Mouse (Mus musculus) embryonic facial prominence, embryonic 13.5 days (tissue): ENCODE results near the gene 2010111I01Rik. TPM values are rescaled to one million over a fixed set of nuclear protein-coding genes. Genes with fewer than 3 reads are reported as not detected.

Experiments used
- ATAC-seq: fragments of 200-750 bp; cut with Nextera tagmentation; 2 replicates; pipeline ENCODE4 v1.8.0; 2017; ENCODE audit warnings: low read depth; ENCODE audit not compliant: insufficient number of reproducible peaks, insufficient read depth, low FRiP score, low TSS enrichment
- H3K27ac ChIP-seq: fragments of 300-500 bp; sonication (generic); 2 replicates; pipeline ENCODE4 v1.5.1; 2015; ENCODE audit warnings: moderate library complexity, mild to moderate bottlenecking, inconsistent platforms
- H3K27me3 ChIP-seq: fragments of 300-500 bp; sonication (generic); 2 replicates; pipeline ENCODE4 v1.6.1; 2015; ENCODE audit warnings: mild to moderate bottlenecking, inconsistent platforms
- H3K36me3 ChIP-seq: fragments of 300-500 bp; sonication (generic); 2 replicates; pipeline ENCODE4 v1.6.1; 2015; ENCODE audit warnings: mild to moderate bottlenecking, inconsistent platforms
- H3K4me1 ChIP-seq: fragments of 300-500 bp; sonication (generic); 2 replicates; pipeline ENCODE4 v1.6.1; 2015; ENCODE audit warnings: inconsistent platforms
- H3K4me2 ChIP-seq: fragments of 300-500 bp; sonication (generic); 2 replicates; pipeline ENCODE4 v1.6.1; 2015; ENCODE audit warnings: moderate library complexity, mild to moderate bottlenecking, inconsistent platforms
- H3K4me3 ChIP-seq: fragments of 300-500 bp; sonication (generic); 2 replicates; pipeline ENCODE4 v1.5.1; 2015; ENCODE audit warnings: mild to moderate bottlenecking, inconsistent platforms
- H3K9ac ChIP-seq: fragments of 300-500 bp; sonication (generic); 2 replicates; pipeline ENCODE4 v1.6.1; 2015; ENCODE audit warnings: mild to moderate bottlenecking, inconsistent platforms
- H3K9me3 ChIP-seq: fragments of 300-500 bp; sonication (generic); 2 replicates; pipeline ENCODE4 v1.6.1; 2016; ENCODE audit warnings: inconsistent platforms
- WGBS: fragments of 180-500 bp; shearing (Covaris S2); methylation state at CpG from one replicate; pipeline ENCODE4 v1.1.7; 2015; ENCODE audit warnings: mixed read lengths; 5-methylcytosine and 5-hydroxymethylcytosine counted together
- polyA plus RNA-seq: library from polyadenylated mRNA; unstranded; fragments of >200 nt; fragmentation: Nextera tagmentation; extraction: Ambion mirVana; gene quantifications from 2 replicates; pipeline ENCODE4 v1.2.1, GENCODE M21; 2015

Gene 2010111I01Rik
- polyA plus RNA-seq, 1 experiment from 2014 or later, result 254 TPM

GRCm38 (mm10) chr13:63330236-63330860 is 365.7 kb downstream of the 2010111I01Rik start:
- ATAC-seq, result no peak
- 40% methylated on average over 9 of the region's 9 CpGs for WGBS
- H3K27ac ChIP-seq, result peak overlapping the region; percentile 66
- no peaks in the 10 kb centered on the region for H3K27me3 ChIP-seq
- no peaks in the 10 kb centered on the region for H3K36me3 ChIP-seq
- no peak overlapping the region for H3K4me2 ChIP-seq
- no peak overlapping the region for H3K9ac ChIP-seq
- H3K9me3 ChIP-seq, result no peaks in the 10 kb centered on the region
- peaks cover 44% of the 10 kb centered on the region for H3K4me1 ChIP-seq
- no peak overlapping the region for H3K4me3 ChIP-seq

- no peak for ATAC-seq
- H3K4me3 ChIP-seq, result no peak overlapping the region
- H3K9ac ChIP-seq, result no peak overlapping the region
- H3K27ac ChIP-seq, result 0 out of 2 replicates have a peak overlapping the region, but pooled peaks have one; percentile 66
- H3K9me3 ChIP-seq, result no peaks in the 10 kb centered on the region
- WGBS, result 35% methylated on average over 4 of the region's 4 CpGs
- no peaks in the 10 kb centered on the region for H3K27me3 ChIP-seq
- H3K4me1 ChIP-seq, result peaks cover 51% of the 10 kb centered on the region
- H3K4me2 ChIP-seq, result no peak overlapping the region
- H3K36me3 ChIP-seq, result no peaks in the 10 kb centered on the region
Measured at GRCm38 (mm10) chr13:63331379-63331778, 366.7 kb downstream of the 2010111I01Rik start.

- Histone ChIP-seq H3K27ac (peak overlapping the region; percentile 75; the same call in 1 of the 2 replicates), H3K9ac (no peak overlapping the region), H3K27me3 (no peaks in the 10 kb centered on the region), H3K36me3 (no peaks in the 10 kb centered on the region), H3K4me1 (peaks cover 61% of the 10 kb centered on the region), H3K9me3 (no peaks in the 10 kb centered on the region), H3K4me3 (no peak overlapping the region), H3K4me2 (no peak overlapping the region)
- WGBS, result 28% methylated on average over 4 of the region's 4 CpGs
- no peak for ATAC-seq
Measured at GRCm38 (mm10) chr13:63332576-63333300, 368.0 kb downstream of the 2010111I01Rik start.

GRCm38 (mm10) chr13:63335421-63336134 is 370.9 kb downstream of the 2010111I01Rik start:
- Histone ChIP-seq H3K4me2 (no peak overlapping the region), H3K4me1 (peaks cover 50% of the 10 kb centered on the region), H3K9ac (no peak overlapping the region), H3K9me3 (no peaks in the 10 kb centered on the region), H3K36me3 (no peaks in the 10 kb centered on the region), H3K27ac (peak overlapping the region; percentile 60), H3K4me3 (no peak overlapping the region), H3K27me3 (no peaks in the 10 kb centered on the region)
- ATAC-seq, result no peak
- 39% methylated on average over 4 of the region's 4 CpGs for WGBS

- ATAC-seq, result 0 out of 2 replicates have a peak, but pooled peaks have one; percentile 23
- H3K4me2 ChIP-seq, result no peak overlapping the region
- no peak overlapping the region for H3K4me3 ChIP-seq
- WGBS, result 46% methylated on average over 7 of the region's 7 CpGs
- no peaks in the 10 kb centered on the region for H3K27me3 ChIP-seq
- no peaks in the 10 kb centered on the region for H3K9me3 ChIP-seq
- peak overlapping the region; percentile 60 for H3K27ac ChIP-seq
- H3K36me3 ChIP-seq, result no peaks in the 10 kb centered on the region
- peaks cover 44% of the 10 kb centered on the region for H3K4me1 ChIP-seq
- H3K9ac ChIP-seq, result no peak overlapping the region
Measured at GRCm38 (mm10) chr13:63336335-63336734, 371.6 kb downstream of the 2010111I01Rik start.

- no peak overlapping the region for H3K9ac ChIP-seq
- peaks cover 41% of the 10 kb centered on the region for H3K4me1 ChIP-seq
- 21% methylated on average over 8 of the region's 8 CpGs for WGBS
- no peaks in the 10 kb centered on the region for H3K27me3 ChIP-seq
- peak overlapping the region; percentile 20; the same call in 1 of the 2 replicates for H3K4me2 ChIP-seq
- no peak overlapping the region for H3K4me3 ChIP-seq
- peak overlapping the region; percentile 60; the same call in 1 of the 2 replicates for H3K27ac ChIP-seq
- no peaks in the 10 kb centered on the region for H3K36me3 ChIP-seq
- 0 out of 2 replicates have a peak, but pooled peaks have one; percentile 49 for ATAC-seq
- no peaks in the 10 kb centered on the region for H3K9me3 ChIP-seq
Measured at GRCm38 (mm10) chr13:63337239-63337960, 372.7 kb downstream of the 2010111I01Rik start.

GRCm38 (mm10) chr13:63339946-63340345 is 375.3 kb downstream of the 2010111I01Rik start:
- WGBS, result 74% methylated on average over 4 of the region's 4 CpGs
- Histone ChIP-seq H3K27ac (no peak overlapping the region), H3K36me3 (peaks cover 3% of the 10 kb centered on the region; the same call in 1 of the 2 replicates), H3K9ac (no peak overlapping the region), H3K4me2 (no peak overlapping the region), H3K4me1 (peaks cover 22% of the 10 kb centered on the region), H3K27me3 (no peaks in the 10 kb centered on the region), H3K4me3 (no peak overlapping the region), H3K9me3 (no peaks in the 10 kb centered on the region)
- ATAC-seq, result no peak

- Histone ChIP-seq H3K27ac (no peak overlapping the region), H3K9me3 (no peaks in the 10 kb centered on the region), H3K4me3 (no peak overlapping the region), H3K4me2 (no peak overlapping the region), H3K36me3 (peaks cover 3% of the 10 kb centered on the region; the same call in 1 of the 2 replicates), H3K27me3 (no peaks in the 10 kb centered on the region), H3K4me1 (peaks cover under 1% of the 10 kb centered on the region), H3K9ac (no peak overlapping the region)
- ATAC-seq, result 0 out of 2 replicates have a peak, but pooled peaks have one; percentile 48
- WGBS, result 89% methylated on average over 2 of the region's 2 CpGs
Measured at GRCm38 (mm10) chr13:63342781-63343180, 378.1 kb downstream of the 2010111I01Rik start.

GRCm38 (mm10) chr13:63344481-63344880 is 379.8 kb downstream of the 2010111I01Rik start:
- 98% methylated on average over 3 of the region's 3 CpGs for WGBS
- no peak overlapping the region for H3K4me3 ChIP-seq
- no peaks in the 10 kb centered on the region for H3K4me1 ChIP-seq
- no peaks in the 10 kb centered on the region for H3K9me3 ChIP-seq
- no peak overlapping the region for H3K4me2 ChIP-seq
- H3K27ac ChIP-seq, result no peak overlapping the region
- ATAC-seq, result no peak
- H3K36me3 ChIP-seq, result peaks cover 3% of the 10 kb centered on the region; the same call in 1 of the 2 replicates
- H3K9ac ChIP-seq, result no peak overlapping the region
- no peaks in the 10 kb centered on the region for H3K27me3 ChIP-seq

- no peak for ATAC-seq
- no peak overlapping the region for H3K4me3 ChIP-seq
- no peak overlapping the region for H3K4me2 ChIP-seq
- peaks cover 3% of the 10 kb centered on the region; the same call in 1 of the 2 replicates for H3K36me3 ChIP-seq
- no peak overlapping the region for H3K27ac ChIP-seq
- H3K9ac ChIP-seq, result no peak overlapping the region
- H3K9me3 ChIP-seq, result no peaks in the 10 kb centered on the region
- H3K27me3 ChIP-seq, result no peaks in the 10 kb centered on the region
- H3K4me1 ChIP-seq, result 0 out of 2 replicates have a peak, but pooled peaks cover 6% of the 10 kb centered on the region
- WGBS, result 86% methylated on average over 5 of the region's 5 CpGs
Measured at GRCm38 (mm10) chr13:63345476-63346225, 381.0 kb downstream of the 2010111I01Rik start.
